Mouse (Mus musculus) brain, embryonic 14.5 days (tissue): ENCODE results near the gene Gm4131.

Experiments used
- CTCF ChIP-seq: fragments of 200-500 bp; IDR thresholded peaks from 2 replicates; pipeline ENCODE4 v1.5.1; 2012; ENCODE audit warnings: inconsistent platforms, mild to moderate bottlenecking, moderate library complexity, borderline replicate concordance; ENCODE audit not compliant: insufficient read depth, insufficient read length; ENCODE audit errors: extremely low read depth
- POLR2A ChIP-seq: fragments of 200-500 bp; IDR thresholded peaks from 2 replicates; pipeline ENCODE4 v1.6.1; 2012; ENCODE audit warnings: mild to moderate bottlenecking, inconsistent platforms, borderline replicate concordance; ENCODE audit not compliant: poor library complexity, insufficient read depth, insufficient read length, severe bottlenecking; ENCODE audit errors: extremely low read depth

DNA sequence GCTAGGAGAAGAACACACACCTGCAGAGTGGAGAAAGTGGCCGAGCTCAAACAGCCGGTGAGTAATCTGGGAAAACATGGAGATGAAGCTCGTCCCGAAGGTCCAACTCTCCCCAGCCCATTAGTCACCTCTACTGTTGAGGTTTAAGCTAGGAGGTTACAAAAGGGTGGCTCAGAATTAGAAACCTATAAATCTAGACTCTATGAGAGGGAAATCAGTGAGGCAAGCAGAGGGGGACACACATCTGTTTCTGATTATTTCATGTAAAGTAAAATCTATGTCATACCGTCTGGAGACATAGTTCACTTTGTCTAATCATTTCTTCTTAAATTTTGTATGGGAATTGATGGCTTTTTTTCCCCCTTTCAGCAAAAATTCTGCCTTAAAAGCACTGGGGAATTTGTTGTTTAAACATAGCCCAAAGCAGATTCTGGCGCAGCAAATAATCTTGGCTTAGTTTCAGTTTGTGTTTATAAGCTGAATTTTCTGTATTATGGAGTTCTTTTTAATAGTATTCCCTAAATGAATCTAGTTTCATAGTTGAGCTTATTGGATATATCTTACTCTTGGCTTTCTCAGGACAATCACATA, 122.8 kb downstream of the Gm4131 start:
- TF ChIP-seq POLR2A (no peak), CTCF (no peak)
